11 mouse cellular contexts compared by ENCODE assay signal in genomic region chr10:127904718-127905446, GRCm38 (mm10). TPM values are rescaled to one million over a fixed set of nuclear protein-coding genes. Genes with fewer than 3 reads are reported as not detected.
DNase-seq lines count a peak whose midpoint lies in the region; ATAC-seq and TF ChIP-seq lines count a peak whose summit lies in the region.
"Had no signal": no experiment of that assay in that cellular context is flagged by ENCODE, and none has a peak within 500 bp of the region (broad histone marks: within the 10 kb centered on the region; RNA-seq: fewer than 3 reads in every experiment).

No protein-coding gene starts in this region.

- H3K36me3 ChIP-seq in CH12.LX (replicated peaks in 1 of 2; ENCODE audit: control insufficient read depth in 1 of 2, insufficient read depth in 1 of 2, low read length in 1 of 2): no peaks in the 10 kb centered on the region
- H3K36me3 ChIP-seq: G1E; neural tube, embryonic 13.5 days had no signal

- no peaks in the 10 kb centered on the region for H3K79me2 ChIP-seq in CH12.LX (replicated peaks; ENCODE audit: control insufficient read depth, extremely low read depth, insufficient read depth, poor library complexity, severe bottlenecking)

- no peak for ATAC-seq in CD4-positive, CD25-positive, alpha-beta regulatory T cell, adult 4 months

- H3K4me2 ChIP-seq in CH12.LX (ENCODE audit: insufficient read depth, low read depth, poor library complexity, severe bottlenecking): no peak overlapping the region
- H3K4me2 ChIP-seq: neural tube, embryonic 13.5 days had no signal

- in situ Hi-C loops in CH12.LX (cut with MboI; ENCODE audit: low pct_ligation_motif_present, low pct_unique_long_range_greater_than_20kb, low sequenced_read_pairs): no loop called here

- no peak for TF ChIP-seq POLR2A in CH12.LX (IDR thresholded peaks at IDR 0.05; ENCODE audit: low read depth, low read length)

- DNase-seq in gastrocnemius, adult 2 months: peak; percentile 26
- no peak for DNase-seq in gastrocnemius, postnatal 25 days
- DNase-seq in CH12.LX (ENCODE audit: extremely low read depth): no peak
- peak; percentile 86 to 87 for DNase-seq in adrenal gland, postnatal 36 days
- DNase-seq in kidney, postnatal 25 days: peak; percentile 42 to 69
- DNase-seq in right cerebral cortex, postnatal 36 days (ENCODE audit: low spot score in 2 of 2): peak; percentile 11 to 27
- DNase-seq in thymus, postnatal 0 days (ENCODE audit: low spot score): no peak

- peaks cover 25% of the 10 kb centered on the region for H3K27me3 ChIP-seq in CH12.LX (replicated peaks)
- H3K27me3 ChIP-seq: neural tube, embryonic 13.5 days had no signal

- TF ChIP-seq CTCF in gastrocnemius, adult 2 months (IDR thresholded peaks at IDR 0.05): no peak
- no peak for TF ChIP-seq CTCF in CH12.LX (conservative IDR thresholded peaks at IDR 0.05 in 1 of 2, IDR thresholded peaks at IDR 0.05 in 1 of 2; ENCODE audit: low read depth in 2 of 2, low read length in 2 of 2)

- no peaks in the 10 kb centered on the region for H3K4me1 ChIP-seq in CH12.LX (ENCODE audit: control insufficient read depth in 1 of 2, insufficient read depth in 2 of 2)

- dilution Hi-C loops in CH12.LX (cut with MboI; ENCODE audit: extremely low pct_ligation_motif_present, extremely low pct_unique_long_range_greater_than_20kb, low sequenced_read_pairs): no loop called here

- intact Hi-C loops in gastrocnemius, adult 2 months (cut with DNase I): no loop called here

- no peak for TF ChIP-seq EP300 in CH12.LX (IDR thresholded peaks at IDR 0.05; ENCODE audit: low read length)

- no peak overlapping the region for H3K4me3 ChIP-seq in gastrocnemius, adult 2 months
- no peak overlapping the region for H3K4me3 ChIP-seq in CH12.LX (replicated peaks in 1 of 3; ENCODE audit: low read depth in 2 of 3, low read length in 2 of 3, poor library complexity in 1 of 3)
- H3K4me3 ChIP-seq: neural tube, embryonic 13.5 days had no signal

- no peak overlapping the region for H3K27ac ChIP-seq in gastrocnemius, adult 2 months
- no peak overlapping the region for H3K27ac ChIP-seq in CH12.LX (ENCODE audit: insufficient read depth, low read depth)
- H3K27ac ChIP-seq: neural tube, embryonic 13.5 days had no signal

- no peak for TF ChIP-seq RAD21 in CH12.LX (IDR thresholded peaks at IDR 0.05; ENCODE audit: low read depth, low read length)

- no peak overlapping the region for H3K9ac ChIP-seq in CH12.LX (ENCODE audit: insufficient read depth, low read depth)
- H3K9ac ChIP-seq: neural tube, embryonic 13.5 days had no signal

- no peaks in the 10 kb centered on the region for H3K9me3 ChIP-seq in CH12.LX (replicated peaks; ENCODE audit: low read length)
- H3K9me3 ChIP-seq: G1E; neural tube, embryonic 13.5 days had no signal

TF ChIP-seq in CH12.LX, 34 proteins besides CTCF, POLR2A, EP300 and RAD21:
- TF ChIP-seq TBP (conservative IDR thresholded peaks at IDR 0.05; ENCODE audit: low read depth, low read length) (no peak), ZNF384 (IDR thresholded peaks at IDR 0.05; ENCODE audit: low read depth, low read length) (peak; percentile 71)

RNA-seq across cellular contexts. Expression of gene Sdr9c7, which starts 6.6 kb away (rescaled TPM):
- total RNA-seq in gastrocnemius, adult 2 months (2021): not detected
- total RNA-seq in gastrocnemius, postnatal 25 days (2021): not detected
- total RNA-seq in CH12.LX (2012; rRNA removed) (not detected in 2 replicates), CH12.LX (2014; rRNA removed) (not detected in 2 replicates)
- polyA plus RNA-seq in CH12.LX (2012; ENCODE audit: insufficient read length, low read depth): not detected in 2 replicates
- total RNA-seq in adrenal gland, postnatal 36 days (2021): under 1 TPM; 0.56 to 0.76 TPM
- 0.33 and 0.39 TPM in 2 replicates for polyA plus RNA-seq in thymus, postnatal 0 days (2015; fragmentation: Nextera tagmentation; extraction: Ambion mirVana)
- polyA plus RNA-seq in CD4-positive, CD25-positive, alpha-beta regulatory T cell, adult 4 months (2017; shearing (Covaris generic)): not detected
- polyA plus RNA-seq: G1E; neural tube, embryonic 13.5 days had no signal

RNA-seq across cellular contexts. Expression of gene Rdh7, which starts 16.3 kb away (rescaled TPM):
- not detected for total RNA-seq in gastrocnemius, adult 2 months (2021)
- not detected for total RNA-seq in gastrocnemius, postnatal 25 days (2021)
- not detected in 2 replicates for total RNA-seq in CH12.LX (2012; rRNA removed)
- not detected in 2 replicates for total RNA-seq in CH12.LX (2014; rRNA removed)
- polyA plus RNA-seq in CH12.LX (2012; ENCODE audit: insufficient read length, low read depth): not detected in 2 replicates
- total RNA-seq in adrenal gland, postnatal 36 days (2021): under 1 TPM in 1 of 2 experiments, not detected in 1; 0.40 TPM
- polyA plus RNA-seq in thymus, postnatal 0 days (2015; fragmentation: Nextera tagmentation; extraction: Ambion mirVana): not detected in 2 replicates
- not detected for polyA plus RNA-seq in CD4-positive, CD25-positive, alpha-beta regulatory T cell, adult 4 months (2017; shearing (Covaris generic))
- total RNA-seq: G1E had no signal
- polyA plus RNA-seq: G1E; neural tube, embryonic 13.5 days had no signal

RNA-seq across cellular contexts. Expression of gene Rdh16f2, which starts 38.6 kb away (rescaled TPM):
- total RNA-seq in gastrocnemius, adult 2 months (2021): not detected
- total RNA-seq in gastrocnemius, postnatal 25 days (2021): not detected
- total RNA-seq in CH12.LX (2012; rRNA removed) (not detected in 2 replicates), CH12.LX (2014; rRNA removed) (not detected in 2 replicates)
- not detected in 2 replicates for polyA plus RNA-seq in CH12.LX (2012; ENCODE audit: insufficient read length, low read depth)
- not detected for total RNA-seq in adrenal gland, postnatal 36 days (2021)
- 0.10 TPM in 1 of 2 replicates, not detected in the other for polyA plus RNA-seq in thymus, postnatal 0 days (2015; fragmentation: Nextera tagmentation; extraction: Ambion mirVana)
- polyA plus RNA-seq in CD4-positive, CD25-positive, alpha-beta regulatory T cell, adult 4 months (2017; shearing (Covaris generic)): not detected
- polyA plus RNA-seq: neural tube, embryonic 13.5 days had no signal

RNA-seq across cellular contexts. Expression of gene Rdh19, which starts 55.2 kb away (rescaled TPM):
- not detected for total RNA-seq in gastrocnemius, adult 2 months (2021)
- not detected for total RNA-seq in gastrocnemius, postnatal 25 days (2021)
- total RNA-seq in CH12.LX (2012; rRNA removed) (not detected in 2 replicates), CH12.LX (2014; rRNA removed) (not detected in 2 replicates)
- not detected in 2 replicates for polyA plus RNA-seq in CH12.LX (2012; ENCODE audit: insufficient read length, low read depth)
- under 1 TPM in 1 of 2 experiments, not detected in 1; 0.23 TPM for total RNA-seq in adrenal gland, postnatal 36 days (2021)
- polyA plus RNA-seq in thymus, postnatal 0 days (2015; fragmentation: Nextera tagmentation; extraction: Ambion mirVana): not detected in 2 replicates
- not detected for polyA plus RNA-seq in CD4-positive, CD25-positive, alpha-beta regulatory T cell, adult 4 months (2017; shearing (Covaris generic))
- polyA plus RNA-seq: G1E; large intestine, adult 2 months; neural tube, embryonic 13.5 days had no signal

Comparison
In these comparisons a context has a peak if more than half of its experiments do, and no peak if none do; other contexts are left out.
1. DNase-seq: peak in gastrocnemius, adult 2 months (single experiment), adrenal gland, postnatal 36 days (2 of 2), kidney, postnatal 25 days (2 of 2) and right cerebral cortex, postnatal 36 days (2 of 2); none in gastrocnemius, postnatal 25 days (single experiment), CH12.LX (single experiment) and thymus, postnatal 0 days (single experiment).